8 mouse cellular contexts compared by ENCODE assay signal in the genomic region with DNA sequence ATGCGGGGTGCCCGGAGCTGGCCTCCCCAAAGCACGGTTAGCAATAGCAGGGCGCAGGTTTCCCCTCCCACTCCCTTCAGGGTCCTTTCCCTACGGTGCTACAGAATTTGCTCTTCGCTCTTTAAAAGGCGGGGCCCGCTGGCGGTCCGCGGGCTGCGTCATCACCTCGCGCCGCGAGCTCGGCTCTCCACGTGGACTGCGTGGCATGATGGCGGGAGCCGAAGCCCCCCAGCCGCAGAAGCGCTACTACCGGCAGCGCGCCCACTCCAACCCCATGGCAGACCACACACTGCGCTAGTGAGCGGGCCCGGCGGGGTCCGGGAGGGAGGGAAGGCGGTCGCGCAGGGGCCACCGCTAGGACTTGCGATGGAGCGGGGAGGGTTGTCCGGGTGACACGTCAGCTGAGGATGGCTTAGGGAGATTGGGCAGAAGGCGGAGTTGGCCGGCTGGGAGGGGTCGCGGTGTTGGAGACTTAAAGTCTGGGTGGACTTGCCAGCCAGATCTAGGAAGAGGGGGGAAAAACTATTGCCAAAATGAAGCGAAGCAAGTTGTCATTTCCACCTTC. TPM values are rescaled to one million over a fixed set of nuclear protein-coding genes. Genes with fewer than 3 reads are reported as not detected.
DNase-seq lines count a peak whose midpoint lies in the region; ATAC-seq and TF ChIP-seq lines count a peak whose summit lies in the region.

No protein-coding gene starts in this region.

- peak; percentile 86 for ATAC-seq in forebrain, embryonic 11.5 days (replicated peaks; ENCODE audit: low FRiP score)
- ATAC-seq in heart, embryonic 16.5 days (replicated peaks; ENCODE audit: extremely low read depth, insufficient read depth, low FRiP score), result peak; percentile 83
- ATAC-seq in liver, embryonic 14.5 days (ENCODE audit: insufficient read depth), result peak; percentile 82
- peak; percentile 82 for ATAC-seq in stomach, embryonic 15.5 days (ENCODE audit: insufficient read depth, low FRiP score, low read depth)

- peak overlapping the region; percentile 58 for H3K9ac ChIP-seq in forebrain, embryonic 11.5 days (ENCODE audit: low read length)
- peak overlapping the region; percentile 84 for H3K9ac ChIP-seq in heart, embryonic 16.5 days (ENCODE audit: low read length)
- peak overlapping the region; percentile 50 for H3K9ac ChIP-seq in liver, embryonic 14.5 days (replicated peaks)
- H3K9ac ChIP-seq in stomach, embryonic 15.5 days, result peak overlapping the region; percentile 63

- 0 out of 2 replicates have a peak, but pooled peaks cover 2% of the 10 kb centered on the region for H3K4me1 ChIP-seq in forebrain, embryonic 11.5 days (replicated peaks; ENCODE audit: control insufficient read depth, insufficient read depth, low read length)
- peaks cover 10% of the 10 kb centered on the region for H3K4me1 ChIP-seq in heart, embryonic 16.5 days (ENCODE audit: control insufficient read depth, insufficient read depth, low read length)
- H3K4me1 ChIP-seq in liver, embryonic 14.5 days (replicated peaks; ENCODE audit: control insufficient read depth in 2 of 2, insufficient read depth in 2 of 2, low read length in 1 of 2), result peaks cover 0 to 7% of the 10 kb centered on the region in 2 experiments; a peak in 3 of 4 replicates
- H3K4me1 ChIP-seq in stomach, embryonic 15.5 days, result 0 out of 2 replicates have a peak, but pooled peaks cover 6% of the 10 kb centered on the region

- peak overlapping the region; percentile 69 for H3K4me3 ChIP-seq in forebrain, embryonic 11.5 days (ENCODE audit: low read depth, low read length)
- H3K4me3 ChIP-seq in heart, embryonic 16.5 days (ENCODE audit: low read length), result peak overlapping the region; percentile 99
- peak overlapping the region; percentile 60 to 66 for H3K4me3 ChIP-seq in liver, embryonic 14.5 days (ENCODE audit: insufficient read depth in 1 of 2, low read depth in 2 of 2, low read length in 2 of 2)
- H3K4me3 ChIP-seq in stomach, embryonic 15.5 days (replicated peaks), result peak overlapping the region; percentile 96

- H3K36me3 ChIP-seq in forebrain, embryonic 11.5 days (ENCODE audit: control insufficient read depth, insufficient read depth, low read length), result no peaks in the 10 kb centered on the region
- H3K36me3 ChIP-seq in heart, embryonic 16.5 days (ENCODE audit: control insufficient read depth, insufficient read depth), result 0 out of 2 replicates have a peak, but pooled peaks cover 2% of the 10 kb centered on the region
- no peaks in the 10 kb centered on the region; the same call in 1 of the 2 replicates for H3K36me3 ChIP-seq in liver, embryonic 14.5 days (replicated peaks; ENCODE audit: control insufficient read depth, insufficient read depth, low read depth)
- peaks cover 9% of the 10 kb centered on the region for H3K36me3 ChIP-seq in stomach, embryonic 15.5 days

- WGBS in forebrain, embryonic 11.5 days, result under 1% methylated on average over 44 of the region's 44 CpGs
- under 1% methylated on average over 44 of the region's 44 CpGs for WGBS in heart, embryonic 16.5 days
- under 1% methylated on average over 44 of the region's 44 CpGs for WGBS in liver, embryonic 14.5 days (ENCODE audit: insufficient replicate concordance)
- WGBS in stomach, embryonic 15.5 days, result under 1% methylated on average over 44 of the region's 44 CpGs

- H3K4me2 ChIP-seq in forebrain, embryonic 11.5 days (ENCODE audit: low read depth, low read length, severe bottlenecking), result peak overlapping the region; percentile 99
- peak overlapping the region; percentile 100 for H3K4me2 ChIP-seq in heart, embryonic 16.5 days (ENCODE audit: low read depth, low read length)
- H3K4me2 ChIP-seq in liver, embryonic 14.5 days (ENCODE audit: low read depth), result peak overlapping the region; percentile 89
- peak overlapping the region; percentile 97 for H3K4me2 ChIP-seq in stomach, embryonic 15.5 days

- peak; percentile 75 to 85 for DNase-seq in CD8-positive naive resting alpha-beta T cell, adult 2 months (ENCODE audit: low read depth in 2 of 2, low spot score in 2 of 2)
- DNase-seq in c-Kit-positive CD71-positive TER-119-negative erythroid progenitor cells, embryonic 14.5 days (ENCODE audit: low read depth), result peak; percentile 75
- DNase-seq in forebrain, embryonic 11.5 days (ENCODE audit: low spot score), result peak; percentile 96
- peak; percentile 90 to 93 for DNase-seq in kidney, postnatal 25 days
- peak; percentile 54 to 60 (median 54) for DNase-seq in liver, embryonic 14.5 days (ENCODE audit: low read depth in 3 of 3, low spot score in 3 of 3)
- peak; percentile 96 for DNase-seq in neural tube, embryonic 10.5 days (ENCODE audit: extremely low spot score, low spot score)

- no peak for TF ChIP-seq EP300 in liver, embryonic 14.5 days (IDR thresholded peaks at IDR 0.05; ENCODE audit: low read depth)

- no peaks in the 10 kb centered on the region for H3K9me3 ChIP-seq in forebrain, embryonic 11.5 days (ENCODE audit: control insufficient read depth, low read length)
- H3K9me3 ChIP-seq in heart, embryonic 16.5 days (replicated peaks; ENCODE audit: control insufficient read depth, low read length), result no peaks in the 10 kb centered on the region
- H3K9me3 ChIP-seq in liver, embryonic 14.5 days (ENCODE audit: control insufficient read depth, low read length), result no peaks in the 10 kb centered on the region
- no peaks in the 10 kb centered on the region for H3K9me3 ChIP-seq in stomach, embryonic 15.5 days

- no peak for TF ChIP-seq CTCF in liver, embryonic 14.5 days (IDR thresholded peaks at IDR 0.05; ENCODE audit: low read depth)

- no peak overlapping the region for H3K27ac ChIP-seq in forebrain, embryonic 11.5 days (ENCODE audit: low read depth, low read length)
- peak overlapping the region; percentile 71 for H3K27ac ChIP-seq in heart, embryonic 16.5 days (ENCODE audit: low read length)
- no peak overlapping the region for H3K27ac ChIP-seq in liver, embryonic 14.5 days
- peak overlapping the region; percentile 88 for H3K27ac ChIP-seq in stomach, embryonic 15.5 days

- H3K27me3 ChIP-seq in forebrain, embryonic 11.5 days (ENCODE audit: control insufficient read depth, insufficient read depth, low read length), result peaks cover 2% of the 10 kb centered on the region; the same call in 1 of the 2 replicates
- H3K27me3 ChIP-seq in heart, embryonic 16.5 days (ENCODE audit: control insufficient read depth, insufficient read depth, low read length), result no peaks in the 10 kb centered on the region
- H3K27me3 ChIP-seq in liver, embryonic 14.5 days (ENCODE audit: control insufficient read depth, insufficient read depth, low read length), result peaks cover 20% of the 10 kb centered on the region
- no peaks in the 10 kb centered on the region for H3K27me3 ChIP-seq in stomach, embryonic 15.5 days (replicated peaks)

RNA-seq across cellular contexts. Expression of gene Eef1akmt3, which starts 0.5 kb away (rescaled TPM):
- 0.11 TPM in 1 of 2 replicates, not detected in the other for polyA plus RNA-seq in forebrain, embryonic 11.5 days (2014; fragmentation: Nextera tagmentation; extraction: Ambion mirVana)
- 0.16 and 0.37 TPM in 2 replicates for polyA plus RNA-seq in heart, embryonic 16.5 days (2015; fragmentation: Nextera tagmentation; extraction: Ambion mirVana)
- polyA plus RNA-seq in liver, embryonic 14.5 days (2012; rRNA removed), result 0.08 and 0.09 TPM in 2 replicates
- polyA plus RNA-seq in liver, embryonic 14.5 days (2014; fragmentation: Nextera tagmentation; extraction: Ambion mirVana), result 0.04 TPM in 1 of 2 replicates, not detected in the other
- polyA plus RNA-seq in stomach, embryonic 15.5 days (2015; fragmentation: Nextera tagmentation; extraction: Ambion mirVana), result 1.1 and 1.5 TPM in 2 replicates

RNA-seq across cellular contexts. Expression of gene Mettl1, which starts 0.6 kb away (rescaled TPM):
- polyA plus RNA-seq in forebrain, embryonic 11.5 days (2014; fragmentation: Nextera tagmentation; extraction: Ambion mirVana), result 42.5 and 44.0 TPM in 2 replicates
- 28.3 and 30.6 TPM in 2 replicates for polyA plus RNA-seq in heart, embryonic 16.5 days (2015; fragmentation: Nextera tagmentation; extraction: Ambion mirVana)
- polyA plus RNA-seq in liver, embryonic 14.5 days (2012; rRNA removed), result 10.6 and 12.5 TPM in 2 replicates
- polyA plus RNA-seq in liver, embryonic 14.5 days (2014; fragmentation: Nextera tagmentation; extraction: Ambion mirVana), result 18.1 and 19.3 TPM in 2 replicates
- 54.3 and 55.2 TPM in 2 replicates for polyA plus RNA-seq in stomach, embryonic 15.5 days (2015; fragmentation: Nextera tagmentation; extraction: Ambion mirVana)

RNA-seq across cellular contexts. Expression of gene Cyp27b1, which starts 6.2 kb away (rescaled TPM):
- 0.23 TPM in 1 of 2 replicates, not detected in the other for polyA plus RNA-seq in forebrain, embryonic 11.5 days (2014; fragmentation: Nextera tagmentation; extraction: Ambion mirVana)
- 0.08 and 0.14 TPM in 2 replicates for polyA plus RNA-seq in heart, embryonic 16.5 days (2015; fragmentation: Nextera tagmentation; extraction: Ambion mirVana)
- 0.07 and 0.08 TPM in 2 replicates for polyA plus RNA-seq in liver, embryonic 14.5 days (2012; rRNA removed)
- polyA plus RNA-seq in liver, embryonic 14.5 days (2014; fragmentation: Nextera tagmentation; extraction: Ambion mirVana), result not detected in 2 replicates
- 0.17 and 0.32 TPM in 2 replicates for polyA plus RNA-seq in stomach, embryonic 15.5 days (2015; fragmentation: Nextera tagmentation; extraction: Ambion mirVana)

RNA-seq across cellular contexts. Expression of gene Tsfm, which starts 11.2 kb away (rescaled TPM):
- 91.2 and 93.8 TPM in 2 replicates for polyA plus RNA-seq in forebrain, embryonic 11.5 days (2014; fragmentation: Nextera tagmentation; extraction: Ambion mirVana)
- 89.3 and 93.4 TPM in 2 replicates for polyA plus RNA-seq in heart, embryonic 16.5 days (2015; fragmentation: Nextera tagmentation; extraction: Ambion mirVana)
- polyA plus RNA-seq in liver, embryonic 14.5 days (2012; rRNA removed), result 22.8 and 26.7 TPM in 2 replicates
- polyA plus RNA-seq in liver, embryonic 14.5 days (2014; fragmentation: Nextera tagmentation; extraction: Ambion mirVana), result 40.7 and 49.2 TPM in 2 replicates
- 79.9 and 85.2 TPM in 2 replicates for polyA plus RNA-seq in stomach, embryonic 15.5 days (2015; fragmentation: Nextera tagmentation; extraction: Ambion mirVana)

RNA-seq across cellular contexts. Expression of gene March9, which starts 18.1 kb away (rescaled TPM):
- polyA plus RNA-seq in forebrain, embryonic 11.5 days (2014; fragmentation: Nextera tagmentation; extraction: Ambion mirVana), result 2.7 and 3.7 TPM in 2 replicates
- 0.12 and 0.32 TPM in 2 replicates for polyA plus RNA-seq in heart, embryonic 16.5 days (2015; fragmentation: Nextera tagmentation; extraction: Ambion mirVana)
- 0.07 and 0.12 TPM in 2 replicates for polyA plus RNA-seq in liver, embryonic 14.5 days (2012; rRNA removed)
- polyA plus RNA-seq in liver, embryonic 14.5 days (2014; fragmentation: Nextera tagmentation; extraction: Ambion mirVana), result not detected in 2 replicates
- polyA plus RNA-seq in stomach, embryonic 15.5 days (2015; fragmentation: Nextera tagmentation; extraction: Ambion mirVana), result 0.79 and 1.2 TPM in 2 replicates

Comparison
In these comparisons a context has a peak if more than half of its experiments do, and no peak if none do; other contexts are left out.
1. H3K27ac ChIP-seq: peak in heart, embryonic 16.5 days (single experiment) and stomach, embryonic 15.5 days (single experiment); none in forebrain, embryonic 11.5 days (single experiment) and liver, embryonic 14.5 days (single experiment).
2. Peak in every context shown above with its lines, with median percentiles within 50 percentile points of each other: DNase-seq, ATAC-seq, H3K4me2 ChIP-seq, H3K4me3 ChIP-seq and H3K9ac ChIP-seq.